Mouse (Mus musculus) cerebellum, adult (tissue): Measurements from ENCODE around the gene Nacc2.

Experiments used
- ATAC-seq: cut with Nextera tagmentation; 2 replicates; pipeline ENCODE4 v1.9.2; 2017; ENCODE audit warnings: mild to moderate bottlenecking, moderate library complexity, mixed read lengths; ENCODE audit not compliant: insufficient number of reproducible peaks, low FRiP score, low TSS enrichment

The Nacc2 gene

GRCm38 (mm10) chr2:26100296-26100695, 22.7 kb downstream of the Nacc2 start:
- no peak for ATAC-seq

GRCm38 (mm10) chr2:26099851-26100250, 23.2 kb downstream of the Nacc2 start:
- ATAC-seq: no peak

- ATAC-seq: no peak
Observed at GRCm38 (mm10) chr2:26099260-26099659, 23.8 kb downstream of the Nacc2 start.

GRCm38 (mm10) chr2:26093897-26094296, 29.1 kb downstream of the Nacc2 start:
- no peak for ATAC-seq

GRCm38 (mm10) chr2:26091771-26092393, 31.1 kb downstream of the Nacc2 start:
- peak; percentile 23; the same call in 1 of the 2 replicates for ATAC-seq

GRCm38 (mm10) chr2:26090876-26091770, 31.9 kb downstream of the Nacc2 start:
- ATAC-seq: no peak

GRCm38 (mm10) chr2:26089005-26089404, 34.0 kb downstream of the Nacc2 start:
- ATAC-seq: no peak

- no peak for ATAC-seq
Observed at GRCm38 (mm10) chr2:26086926-26087600, 36.0 kb downstream of the Nacc2 start.

GRCm38 (mm10) chr2:26086505-26086904, 36.5 kb downstream of the Nacc2 start:
- no peak for ATAC-seq

GRCm38 (mm10) chr2:26082883-26083282, 40.1 kb downstream of the Nacc2 start:
- ATAC-seq: no peak

GRCm38 (mm10) chr2:26080830-26081229, 42.2 kb downstream of the Nacc2 start:
- no peak for ATAC-seq

GRCm38 (mm10) chr2:26079409-26079808, 43.6 kb downstream of the Nacc2 start:
- no peak for ATAC-seq

GRCm38 (mm10) chr2:26077068-26077467, 46.0 kb downstream of the Nacc2 start:
- ATAC-seq: no peak

GRCm38 (mm10) chr2:26076121-26076520, 46.9 kb downstream of the Nacc2 start:
- no peak for ATAC-seq

GRCm38 (mm10) chr2:26074551-26074950, 48.5 kb downstream of the Nacc2 start:
- ATAC-seq: no peak

- ATAC-seq: no peak
Observed at GRCm38 (mm10) chr2:26068592-26068991, 54.4 kb downstream of the Nacc2 start.

GRCm38 (mm10) chr2:26068175-26068574, 54.8 kb downstream of the Nacc2 start:
- no peak for ATAC-seq

- no peak for ATAC-seq
Observed at GRCm38 (mm10) chr2:26066527-26066926, 56.5 kb downstream of the Nacc2 start.

- ATAC-seq: no peak
Observed at GRCm38 (mm10) chr2:26062742-26063427, 60.1 kb downstream of the Nacc2 start.

GRCm38 (mm10) chr2:26062241-26062640, 60.8 kb downstream of the Nacc2 start:
- ATAC-seq: no peak
